Mouse (Mus musculus) skeletal muscle tissue, postnatal 0 days (tissue): Measurements from ENCODE around the gene Rangap1. TPM values are rescaled to one million over a fixed set of nuclear protein-coding genes. Genes with fewer than 3 reads are reported as not detected.

ENCODE experiments used
- polyA plus RNA-seq: library from polyadenylated mRNA; unstranded; fragments of >200 nt; fragmentation: Nextera tagmentation; extraction: Ambion mirVana; gene quantifications from 2 replicates; pipeline ENCODE4 v1.2.1, GENCODE M21; 2015

The Rangap1 gene
- polyA plus RNA-seq, result 20.9 and 21.1 TPM in 2 replicates

DNA sequence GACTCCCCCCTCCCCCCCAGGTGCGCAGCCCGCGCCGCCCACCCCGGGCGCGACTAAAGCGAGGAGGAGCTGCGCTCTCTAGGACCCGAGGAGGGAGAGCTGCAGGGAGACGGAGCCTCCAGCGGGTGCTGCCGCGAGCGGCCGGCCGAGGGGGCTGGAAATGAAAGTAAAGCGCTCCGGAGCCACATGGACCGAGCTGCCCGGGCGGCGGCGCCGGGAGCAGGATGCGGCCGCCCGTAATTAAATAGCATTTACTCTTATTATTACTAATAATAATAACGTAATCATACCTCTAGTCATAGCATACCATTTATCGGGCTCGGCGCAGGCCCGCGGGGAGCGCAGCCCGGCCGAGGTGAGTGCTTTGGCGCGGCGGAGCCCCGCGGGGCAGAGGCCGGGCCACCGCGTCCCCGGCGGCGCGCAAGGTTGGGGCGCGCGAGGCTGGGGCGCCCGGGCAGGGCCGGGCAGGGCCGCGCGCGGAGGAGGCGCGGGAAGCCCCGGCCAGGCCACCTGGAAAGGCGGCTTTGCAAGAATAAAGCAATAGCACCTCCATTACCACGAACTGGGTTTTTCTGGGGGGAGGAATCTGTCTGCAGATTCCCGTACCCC lies at the start of gene Rangap1, which contains the start of gene Zc3h7b:
Rangap1 (minus strand) TSS at position 539 of the 609 bp plus-strand sequence.
Zc3h7b (plus strand) TSS at position 66 of the 609 bp plus-strand sequence.

DNA sequence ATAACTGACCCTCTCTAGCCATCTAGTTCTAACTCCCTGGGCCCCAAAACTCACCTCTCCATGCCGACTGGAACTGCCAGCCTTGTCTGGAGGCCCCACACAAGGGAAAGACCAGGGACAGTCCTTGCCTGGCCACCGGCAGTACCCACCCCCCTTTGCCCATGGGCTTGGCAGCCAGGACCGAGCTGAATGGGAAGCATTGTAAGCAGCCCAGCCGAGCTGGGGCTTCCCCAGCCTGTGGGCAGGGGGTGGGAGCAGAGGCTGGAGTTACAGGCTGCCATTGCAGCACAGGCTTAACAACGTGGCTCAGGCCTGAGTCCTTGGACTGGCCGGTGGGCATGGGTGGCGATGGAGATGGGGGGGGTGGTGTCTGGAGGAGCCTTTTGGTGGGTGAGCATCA lies 48.2 kb downstream of the Rangap1 start, which contains the start of gene Chadl:
Chadl (minus strand) TSS at position 113 of the 400 bp plus-strand sequence.

DNA sequence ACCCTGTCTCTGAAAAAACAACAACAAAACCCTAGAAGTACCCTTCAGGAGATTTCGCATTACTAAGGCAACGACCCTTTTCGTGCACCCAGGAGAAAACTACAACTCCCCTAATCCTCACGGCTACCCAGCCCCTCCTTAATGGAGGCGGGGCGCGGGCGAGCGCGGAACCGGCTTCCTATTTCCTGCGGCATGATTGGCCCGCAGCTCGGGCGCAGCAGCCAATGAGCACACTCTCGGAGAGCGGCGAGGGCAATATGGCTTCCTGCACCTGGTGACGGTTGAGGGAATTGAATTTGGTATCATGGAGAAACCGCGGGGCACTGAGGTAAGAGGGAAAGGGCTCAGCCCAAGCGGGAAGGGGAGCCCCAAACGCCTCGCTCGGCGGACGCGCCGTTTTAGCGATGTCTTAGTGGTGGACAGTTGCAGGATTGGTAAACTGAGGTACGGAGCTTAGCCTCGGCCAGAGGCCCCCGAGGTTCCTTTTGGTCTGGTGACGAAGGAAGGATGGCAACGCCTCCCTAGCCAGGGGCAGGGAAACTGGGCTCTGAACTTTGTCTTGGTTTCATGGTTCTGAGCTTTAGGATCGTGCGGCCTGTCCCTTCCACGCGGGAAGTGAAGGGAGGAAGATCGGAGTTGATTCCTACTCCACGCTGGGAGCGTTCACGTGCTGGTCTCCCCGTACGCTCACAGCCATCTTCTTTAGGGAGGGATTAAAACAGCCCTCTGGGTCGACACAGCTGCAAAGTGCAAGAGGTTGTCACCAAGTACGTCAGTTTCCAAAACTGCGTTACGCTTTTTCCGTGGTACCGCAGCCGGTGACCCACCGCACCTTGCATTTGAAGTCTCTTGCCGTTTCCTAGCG lies 81.4 kb downstream of the Rangap1 start, which contains the start of gene L3mbtl2:
L3mbtl2 (plus strand) TSS at position 193 of the 865 bp plus-strand sequence.

Other genes with a start within 250 kb of the Rangap1 start
- 6.8 and 7.0 TPM in 2 replicates for gene Ep300, start 160.2 kb downstream of the Rangap1 start, polyA plus RNA-seq
- gene L3mbtl2, start 81.6 kb downstream of the Rangap1 start, polyA plus RNA-seq, result 5.8 and 7.2 TPM in 2 replicates
- gene Chadl, start 48.2 kb downstream of the Rangap1 start, polyA plus RNA-seq, result 2.7 and 4.2 TPM in 2 replicates
- gene Zc3h7b, start 473 bp downstream of the Rangap1 start, polyA plus RNA-seq, result 8.7 and 8.9 TPM in 2 replicates
- gene Tef, start 56.9 kb upstream of the Rangap1 start, polyA plus RNA-seq, result 48.0 and 51.4 TPM in 2 replicates
- gene Tob2, start 113.3 kb upstream of the Rangap1 start, polyA plus RNA-seq, result 31.6 and 35.5 TPM in 2 replicates
- gene Phf5a, start 126.4 kb upstream of the Rangap1 start, polyA plus RNA-seq, result 48.6 and 54.7 TPM in 2 replicates
- 541 and 569 TPM in 2 replicates for gene Aco2, start 126.8 kb upstream of the Rangap1 start, polyA plus RNA-seq
- gene Polr3h, start 180.7 kb upstream of the Rangap1 start, polyA plus RNA-seq, result 142 and 168 TPM in 2 replicates
- gene Csdc2, start 191.2 kb upstream of the Rangap1 start, polyA plus RNA-seq, result 12.6 and 14.2 TPM in 2 replicates
- 18.1 and 25.8 TPM in 2 replicates for gene Pmm1, start 215.4 kb upstream of the Rangap1 start, polyA plus RNA-seq
- not detected in 2 replicates for gene 1700029P11Rik, start 235.0 kb upstream of the Rangap1 start, polyA plus RNA-seq
- gene Xrcc6, start 242.3 kb upstream of the Rangap1 start, polyA plus RNA-seq, result 27.1 and 31.6 TPM in 2 replicates